Mouse (Mus musculus): ENCODE data around the gene Mrps23. TPM values are rescaled to one million over a fixed set of nuclear protein-coding genes. Genes with fewer than 3 reads are reported as not detected.

The Mrps23 gene
- polyA plus RNA-seq, 2 experiments, result 60.2 to 63.5 TPM

DNA sequence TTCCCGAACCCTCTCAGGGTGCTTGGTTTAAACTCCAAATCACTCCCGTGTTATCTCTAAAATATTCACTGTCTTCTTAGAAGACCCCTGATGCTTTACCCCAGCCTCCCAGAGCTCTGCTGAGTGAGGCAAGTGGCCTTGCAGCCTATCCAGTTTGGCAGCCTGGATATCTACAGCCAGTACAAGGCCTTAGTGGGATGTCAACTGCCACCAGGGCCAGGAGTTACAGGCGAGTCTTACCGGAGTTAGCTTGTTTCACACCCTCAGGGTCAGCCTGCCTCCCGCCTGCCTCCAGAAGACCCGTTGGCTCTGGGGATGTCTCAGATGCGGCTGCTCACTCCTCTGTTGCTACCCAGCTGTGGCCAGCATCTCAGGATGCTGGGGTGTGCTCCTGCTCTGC, 14.4 kb downstream of the Mrps23 start:
- 48% methylated on average over 7 of the region's 7 CpGs for WGBS
- no peak for ATAC-seq (ENCODE audit: low FRiP score, low read depth)

DNA sequence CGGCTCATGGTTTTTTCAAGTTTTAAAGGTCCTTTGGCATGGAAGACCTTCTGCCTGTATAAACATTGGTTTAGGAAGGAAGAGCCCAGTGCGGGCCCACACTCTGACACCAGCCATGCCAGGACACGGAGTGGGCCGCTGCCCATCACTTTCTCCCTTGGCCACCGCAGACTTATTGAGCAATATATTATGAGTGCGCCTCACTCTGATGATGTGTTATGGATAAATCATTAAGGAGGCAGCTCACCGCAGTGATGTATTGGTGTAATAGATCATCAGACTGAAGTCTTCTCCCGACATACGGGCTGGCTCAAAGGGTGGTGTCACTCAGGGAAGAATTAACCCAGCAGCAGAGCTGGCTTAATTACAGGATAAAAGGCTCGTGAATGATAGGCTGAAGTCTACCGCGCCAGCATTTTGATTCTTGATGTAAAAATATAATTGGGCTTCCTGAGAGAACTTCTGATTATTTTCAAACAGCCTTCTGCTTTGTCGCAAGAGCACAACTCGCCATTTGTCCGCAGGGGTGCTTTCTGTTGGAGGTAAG, 17.8 kb downstream of the Mrps23 start:
- Histone ChIP-seq H3K4me1 (ENCODE audit: control insufficient read depth, insufficient read depth, low read length) (no peaks in the 10 kb centered on the region), H3K27ac (replicated peaks; ENCODE audit: low read depth, low read length) (no peak overlapping the region), H3K27me3 (ENCODE audit: control insufficient read depth, insufficient read depth, low read length) (no peaks in the 10 kb centered on the region), H3K4me3 (replicated peaks; ENCODE audit: low read length) (no peak overlapping the region), H3K9me3 (ENCODE audit: control insufficient read depth, low read length) (no peaks in the 10 kb centered on the region), H3K36me3 (ENCODE audit: control insufficient read depth, insufficient read depth, low read length) (no peaks in the 10 kb centered on the region), H3K9ac (ENCODE audit: low read depth, low read length, severe bottlenecking) (no peak overlapping the region), H3K4me2 (replicated peaks; ENCODE audit: low read depth, low read length, severe bottlenecking) (no peak overlapping the region)
- DNase-seq (ENCODE audit: low spot score) (no peak), ATAC-seq (ENCODE audit: low FRiP score, low read depth) (no peak)
- WGBS, result 85% methylated on average over 15 of the region's 15 CpGs
- no peak for TF ChIP-seq POLR2A (IDR thresholded peaks at IDR 0.05; ENCODE audit: borderline replicate concordance, extremely low read depth, insufficient read depth, insufficient read length)

More for the DNA sequence above, 14.4 kb downstream of the Mrps23 start:
- H3K36me3 ChIP-seq (ENCODE audit: control insufficient read depth, insufficient read depth, low read length), result no peaks in the 10 kb centered on the region
- H3K27me3 ChIP-seq (ENCODE audit: control insufficient read depth, insufficient read depth, low read length), result no peaks in the 10 kb centered on the region
- H3K4me3 ChIP-seq (replicated peaks; ENCODE audit: low read length), result no peak overlapping the region
- no peak overlapping the region for H3K4me2 ChIP-seq (replicated peaks; ENCODE audit: low read depth, low read length, severe bottlenecking)
- DNase-seq (ENCODE audit: low spot score), result no peak
- TF ChIP-seq POLR2A (IDR thresholded peaks at IDR 0.05; ENCODE audit: borderline replicate concordance, extremely low read depth, insufficient read depth, insufficient read length), result no peak
- H3K9ac ChIP-seq (ENCODE audit: low read depth, low read length, severe bottlenecking), result no peak overlapping the region
- no peaks in the 10 kb centered on the region for H3K9me3 ChIP-seq (ENCODE audit: control insufficient read depth, low read length)
- no peaks in the 10 kb centered on the region for H3K4me1 ChIP-seq (ENCODE audit: control insufficient read depth, insufficient read depth, low read length)
- H3K27ac ChIP-seq (replicated peaks; ENCODE audit: low read depth, low read length), result no peak overlapping the region

DNA sequence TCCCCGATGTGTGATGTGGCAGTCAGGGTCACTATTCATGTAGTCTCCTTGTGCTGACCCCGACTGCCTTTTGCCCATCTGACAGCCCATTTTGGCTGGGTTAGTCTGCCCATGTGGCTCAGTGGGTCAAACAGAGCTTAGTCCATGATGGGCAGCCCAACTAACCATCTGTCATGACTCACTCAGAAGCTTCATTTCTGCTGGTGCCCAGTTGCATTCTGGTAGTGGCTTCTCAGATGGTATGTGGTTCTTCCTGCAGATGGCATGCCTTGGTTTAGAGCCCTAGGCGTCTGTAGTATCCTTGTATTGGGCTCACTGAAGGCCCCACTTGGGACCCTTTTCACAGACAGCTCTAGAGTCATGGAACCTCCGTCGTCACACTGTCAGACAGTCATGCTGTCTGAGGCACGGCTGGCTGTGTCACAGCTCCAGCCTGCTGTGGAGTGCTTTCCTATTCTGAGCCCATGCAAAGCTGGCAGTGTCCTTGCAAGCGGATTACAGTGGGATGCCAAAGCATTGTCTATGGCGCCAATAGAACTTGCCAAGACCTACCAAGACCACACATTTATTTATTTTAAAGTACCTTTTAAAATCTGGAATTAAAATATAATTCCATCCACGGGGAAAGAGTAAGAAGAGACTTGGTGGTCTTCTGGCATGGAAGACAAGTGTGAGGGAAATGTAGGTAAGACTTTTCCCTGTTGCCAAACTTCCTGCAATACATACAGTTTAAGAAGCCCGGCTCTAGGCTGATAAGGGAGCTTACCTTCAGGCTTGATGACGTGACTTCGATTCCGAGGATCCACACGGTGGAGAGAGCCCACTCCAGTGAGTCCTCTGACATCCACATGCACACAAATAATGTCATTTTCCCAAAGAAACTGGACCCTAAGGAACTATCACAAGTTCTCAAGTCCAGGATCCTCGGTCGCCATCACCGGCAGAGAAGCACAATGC, 23.1 kb downstream of the Mrps23 start:
- H3K4me2 ChIP-seq (replicated peaks; ENCODE audit: low read depth, low read length, severe bottlenecking), result no peak overlapping the region
- no peaks in the 10 kb centered on the region for H3K36me3 ChIP-seq (ENCODE audit: control insufficient read depth, insufficient read depth, low read length)
- 91% methylated on average over 17 of the region's 17 CpGs for WGBS
- no peaks in the 10 kb centered on the region for H3K9me3 ChIP-seq (ENCODE audit: control insufficient read depth, low read length)
- no peak overlapping the region for H3K27ac ChIP-seq (replicated peaks; ENCODE audit: low read depth, low read length)
- ATAC-seq (ENCODE audit: low FRiP score, low read depth) (no peak), DNase-seq (ENCODE audit: low spot score) (no peak)
- H3K4me1 ChIP-seq (ENCODE audit: control insufficient read depth, insufficient read depth, low read length), result no peaks in the 10 kb centered on the region
- H3K9ac ChIP-seq (ENCODE audit: low read depth, low read length, severe bottlenecking), result no peak overlapping the region
- H3K27me3 ChIP-seq (ENCODE audit: control insufficient read depth, insufficient read depth, low read length), result no peaks in the 10 kb centered on the region
- TF ChIP-seq POLR2A (IDR thresholded peaks at IDR 0.05; ENCODE audit: borderline replicate concordance, extremely low read depth, insufficient read depth, insufficient read length), result no peak
- H3K4me3 ChIP-seq (replicated peaks; ENCODE audit: low read length), result no peak overlapping the region

- ATAC-seq (ENCODE audit: low FRiP score, low read depth), result peak; percentile 79
- Histone ChIP-seq H3K4me2 (replicated peaks; ENCODE audit: low read depth, low read length, severe bottlenecking) (no peak overlapping the region), H3K27ac (replicated peaks; ENCODE audit: low read depth, low read length) (no peak overlapping the region), H3K9ac (ENCODE audit: low read depth, low read length, severe bottlenecking) (no peak overlapping the region), H3K4me1 (ENCODE audit: control insufficient read depth, insufficient read depth, low read length) (peaks cover 16% of the 10 kb centered on the region), H3K4me3 (replicated peaks; ENCODE audit: low read length) (no peak overlapping the region), H3K9me3 (ENCODE audit: control insufficient read depth, low read length) (no peaks in the 10 kb centered on the region), H3K27me3 (ENCODE audit: control insufficient read depth, insufficient read depth, low read length) (no peaks in the 10 kb centered on the region), H3K36me3 (ENCODE audit: control insufficient read depth, insufficient read depth, low read length) (no peaks in the 10 kb centered on the region)
- DNase-seq (ENCODE audit: low spot score), result peak; percentile 48
- no peak for TF ChIP-seq POLR2A (IDR thresholded peaks at IDR 0.05; ENCODE audit: borderline replicate concordance, extremely low read depth, insufficient read depth, insufficient read length)
- WGBS, result 73% methylated on average over 4 of the region's 4 CpGs
These were observed 27.1 kb downstream of the Mrps23 start for GRCm38 (mm10) chr11:88231213-88231790.

Data from limb, embryonic 14.5 days (tissue).